Mouse (Mus musculus) kidney, adult 2 months (tissue): Measurements from ENCODE around the gene Cfap36.

Source experiments
- CTCF ChIP-seq: fragments of 200-500 bp; conservative IDR thresholded peaks from 2 replicates; pipeline ENCODE4 v1.5.1; 2011; ENCODE audit warnings: low read depth, mild to moderate bottlenecking, control low read depth, low read length, moderate library complexity, mixed read lengths; ENCODE audit not compliant: insufficient read depth, insufficient read length
- POLR2A ChIP-seq: fragments of 200-500 bp; IDR thresholded peaks from one replicate; pipeline ENCODE4 v1.6.1; 2011; ENCODE audit warnings: low read depth, low read length, control low read depth

DNA sequence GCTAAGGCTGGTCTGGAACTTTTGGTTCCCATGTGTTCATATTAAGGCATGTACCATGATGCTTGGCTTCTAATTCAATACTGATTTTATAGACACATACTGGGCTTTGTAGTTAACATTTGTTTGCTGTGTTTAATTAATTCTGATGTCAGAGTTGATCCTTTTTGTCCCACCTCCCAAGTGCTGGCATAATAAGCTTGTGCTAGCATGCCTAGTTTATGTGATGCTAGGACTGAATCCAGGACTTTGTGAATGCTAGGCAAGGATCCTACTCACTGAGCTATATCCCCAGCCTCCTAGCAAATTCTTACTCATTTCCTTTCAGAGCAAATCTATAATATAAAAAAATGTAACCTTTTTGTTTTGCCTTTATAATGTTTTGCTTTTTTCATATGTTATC lies 38.8 kb upstream of the Cfap36 start:
- TF ChIP-seq POLR2A (no peak), CTCF (no peak)
